Mouse (Mus musculus) kidney, embryonic 15.5 days (tissue): ENCODE data around the gene Krtap29-1. TPM values are rescaled to one million over a fixed set of nuclear protein-coding genes. Genes with fewer than 3 reads are reported as not detected.

ENCODE experiments used
- ATAC-seq: fragments of 200-750 bp; cut with Nextera tagmentation; replicated peaks from 2 replicates; pipeline ENCODE4 v1.8.0; 2017; ENCODE audit warnings: moderate TSS enrichment; ENCODE audit not compliant: low FRiP score
- H3K27ac ChIP-seq: fragments of 300-500 bp; sonication (generic); 2 replicates; pipeline ENCODE4 v1.5.1; 2015; ENCODE audit warnings: mild to moderate bottlenecking, inconsistent platforms
- H3K27me3 ChIP-seq: fragments of 300-500 bp; sonication (generic); 2 replicates; pipeline ENCODE4 v1.6.1; 2015; ENCODE audit warnings: inconsistent platforms
- H3K36me3 ChIP-seq: fragments of 300-500 bp; sonication (generic); 2 replicates; pipeline ENCODE4 v1.6.1; 2015; ENCODE audit warnings: inconsistent platforms
- H3K4me1 ChIP-seq: fragments of 300-500 bp; sonication (generic); 2 replicates; pipeline ENCODE4 v1.6.1; 2015; ENCODE audit warnings: inconsistent platforms
- H3K4me2 ChIP-seq: fragments of 300-500 bp; sonication (generic); 2 replicates; pipeline ENCODE4 v1.6.1; 2015; ENCODE audit warnings: moderate library complexity, mild to moderate bottlenecking, inconsistent platforms
- H3K4me3 ChIP-seq: fragments of 300-500 bp; sonication (generic); replicated peaks from 2 replicates; pipeline ENCODE4 v1.5.1; 2015; ENCODE audit warnings: mild to moderate bottlenecking, inconsistent platforms
- H3K9ac ChIP-seq: fragments of 300-500 bp; sonication (generic); 2 replicates; pipeline ENCODE4 v1.6.1; 2015; ENCODE audit warnings: mild to moderate bottlenecking, inconsistent platforms
- H3K9me3 ChIP-seq: fragments of 300-500 bp; sonication (generic); replicated peaks from 2 replicates; pipeline ENCODE4 v1.6.1; 2016; ENCODE audit warnings: inconsistent platforms
- WGBS: fragments of 180-500 bp; shearing (Covaris S2); methylation state at CpG from one replicate; pipeline ENCODE4 v1.1.7; 2015; ENCODE audit warnings: mixed read lengths; 5-methylcytosine and 5-hydroxymethylcytosine counted together
- polyA plus RNA-seq: library from polyadenylated mRNA; unstranded; fragments of >200 nt; fragmentation: Nextera tagmentation; extraction: Ambion mirVana; gene quantifications from 2 replicates; pipeline ENCODE4 v1.2.1, GENCODE M21; 2015

Krtap29-1 gene
- polyA plus RNA-seq, 1 experiment from 2014 or later, result not detected

- 11% methylated on average over 26 of the region's 26 CpGs for WGBS
- H3K27ac ChIP-seq, result no peak within 1 kb of the TSS
- H3K9me3 ChIP-seq, result no peaks in the 10 kb centered on the region
- H3K4me1 ChIP-seq, result peaks cover 7% of the 10 kb centered on the region; the same call in 1 of the 2 replicates
- H3K9ac ChIP-seq, result no peak within 1 kb of the TSS
- H3K36me3 ChIP-seq, result no peaks in the 10 kb centered on the region
- no peak for ATAC-seq
- H3K4me2 ChIP-seq, result peak within 1 kb of the TSS; percentile 41
- H3K27me3 ChIP-seq, result peaks cover 21% of the 10 kb centered on the region
- 0 out of 2 replicates have a peak within 1 kb of the TSS, but pooled peaks have one; percentile 7 for H3K4me3 ChIP-seq
Observed at GRCm38 (mm10) chr11:99993620-99994383, 14.9 kb upstream of the Krtap29-1 start, which contains the start of gene Krtap17-1. Gene Krtap17-1 (minus strand): TSS chr11:99993994.

DNA sequence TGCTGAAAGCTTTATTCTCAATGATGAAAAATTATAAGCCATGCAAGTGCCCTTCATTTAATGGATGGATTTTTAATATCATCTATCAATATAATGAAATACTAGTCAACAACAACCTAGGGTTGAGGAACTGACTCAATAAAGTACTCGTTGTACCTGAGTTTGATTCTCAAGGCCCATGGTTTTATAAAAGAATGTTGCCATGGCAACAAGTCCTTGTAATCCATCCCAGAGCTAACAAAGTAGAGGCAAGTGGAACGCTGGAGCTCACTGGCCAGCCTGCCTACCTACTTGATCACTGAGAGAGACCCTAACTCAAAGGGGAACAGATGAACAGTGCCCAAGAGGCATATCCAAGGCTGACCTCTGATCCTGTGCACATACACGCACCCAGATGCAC is 11.7 kb upstream of the Krtap29-1 start:
- H3K4me3 ChIP-seq, result no peak overlapping the region
- no peaks in the 10 kb centered on the region for H3K9me3 ChIP-seq
- WGBS, result 87% methylated on average over 3 of the region's 3 CpGs
- no peak overlapping the region for H3K4me2 ChIP-seq
- no peak overlapping the region for H3K27ac ChIP-seq
- peaks cover 21% of the 10 kb centered on the region for H3K27me3 ChIP-seq
- H3K4me1 ChIP-seq, result peaks cover 7% of the 10 kb centered on the region; the same call in 1 of the 2 replicates
- no peak overlapping the region for H3K9ac ChIP-seq
- ATAC-seq, result no peak
- H3K36me3 ChIP-seq, result no peaks in the 10 kb centered on the region

DNA sequence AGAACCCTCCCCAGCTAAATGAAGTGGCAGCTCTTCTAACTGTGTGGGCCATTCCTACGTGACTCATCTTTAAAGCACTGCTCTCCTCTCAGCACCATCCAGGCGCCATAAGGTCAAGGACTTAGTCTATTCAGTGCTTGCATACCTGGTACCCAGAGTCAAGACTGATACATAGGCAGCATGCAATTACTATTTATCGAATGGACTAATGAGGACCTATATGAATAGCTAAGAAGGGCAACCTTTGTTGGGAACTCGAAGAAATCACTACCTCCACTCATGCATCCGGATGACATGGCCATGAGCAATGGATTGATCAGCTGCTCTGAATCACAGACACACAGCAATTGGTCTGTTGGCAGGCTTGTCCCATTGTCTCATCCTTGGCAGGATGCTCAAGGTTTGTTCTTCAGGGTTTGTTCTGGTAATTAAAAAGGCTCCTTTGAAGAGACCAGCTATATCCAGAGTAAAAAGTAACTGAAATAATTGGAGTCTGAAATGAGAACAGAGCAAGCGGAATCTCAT is 11.1 kb upstream of the Krtap29-1 start:
- H3K9ac ChIP-seq, result no peak overlapping the region
- WGBS, result 83% methylated on average over 6 of the region's 6 CpGs
- ATAC-seq, result no peak
- H3K4me3 ChIP-seq, result no peak overlapping the region
- no peaks in the 10 kb centered on the region for H3K36me3 ChIP-seq
- peaks cover 7% of the 10 kb centered on the region; the same call in 1 of the 2 replicates for H3K4me1 ChIP-seq
- H3K4me2 ChIP-seq, result no peak overlapping the region
- H3K9me3 ChIP-seq, result no peaks in the 10 kb centered on the region
- H3K27ac ChIP-seq, result no peak overlapping the region
- peaks cover 22% of the 10 kb centered on the region for H3K27me3 ChIP-seq

- H3K4me3 ChIP-seq, result no peak overlapping the region
- H3K9me3 ChIP-seq, result no peaks in the 10 kb centered on the region
- peaks cover 15% of the 10 kb centered on the region for H3K27me3 ChIP-seq
- no peak overlapping the region for H3K4me2 ChIP-seq
- no peak overlapping the region for H3K27ac ChIP-seq
- H3K4me1 ChIP-seq, result peaks cover 3% of the 10 kb centered on the region; the same call in 1 of the 2 replicates
- H3K36me3 ChIP-seq, result no peaks in the 10 kb centered on the region
- WGBS, result 88% methylated on average over 3 of the region's 3 CpGs
- no peak overlapping the region for H3K9ac ChIP-seq
- ATAC-seq, result no peak
Observed at GRCm38 (mm10) chr11:99988530-99988929, 9.7 kb upstream of the Krtap29-1 start.

GRCm38 (mm10) chr11:99986180-99986647 is 7.4 kb upstream of the Krtap29-1 start, which contains the start of gene Krtap16-1:
Gene Krtap16-1 (minus strand): TSS chr11:99986597.
- Histone ChIP-seq H3K9ac (no peak within 1 kb of the TSS), H3K9me3 (no peaks in the 10 kb centered on the region), H3K27ac (no peak within 1 kb of the TSS), H3K4me1 (no peaks in the 10 kb centered on the region), H3K36me3 (no peaks in the 10 kb centered on the region), H3K4me3 (no peak within 1 kb of the TSS), H3K27me3 (0 out of 2 replicates have a peak, but pooled peaks cover 5% of the 10 kb centered on the region), H3K4me2 (no peak within 1 kb of the TSS)
- WGBS, result 62% methylated on average over 8 of the region's 8 CpGs
- no peak for ATAC-seq

DNA sequence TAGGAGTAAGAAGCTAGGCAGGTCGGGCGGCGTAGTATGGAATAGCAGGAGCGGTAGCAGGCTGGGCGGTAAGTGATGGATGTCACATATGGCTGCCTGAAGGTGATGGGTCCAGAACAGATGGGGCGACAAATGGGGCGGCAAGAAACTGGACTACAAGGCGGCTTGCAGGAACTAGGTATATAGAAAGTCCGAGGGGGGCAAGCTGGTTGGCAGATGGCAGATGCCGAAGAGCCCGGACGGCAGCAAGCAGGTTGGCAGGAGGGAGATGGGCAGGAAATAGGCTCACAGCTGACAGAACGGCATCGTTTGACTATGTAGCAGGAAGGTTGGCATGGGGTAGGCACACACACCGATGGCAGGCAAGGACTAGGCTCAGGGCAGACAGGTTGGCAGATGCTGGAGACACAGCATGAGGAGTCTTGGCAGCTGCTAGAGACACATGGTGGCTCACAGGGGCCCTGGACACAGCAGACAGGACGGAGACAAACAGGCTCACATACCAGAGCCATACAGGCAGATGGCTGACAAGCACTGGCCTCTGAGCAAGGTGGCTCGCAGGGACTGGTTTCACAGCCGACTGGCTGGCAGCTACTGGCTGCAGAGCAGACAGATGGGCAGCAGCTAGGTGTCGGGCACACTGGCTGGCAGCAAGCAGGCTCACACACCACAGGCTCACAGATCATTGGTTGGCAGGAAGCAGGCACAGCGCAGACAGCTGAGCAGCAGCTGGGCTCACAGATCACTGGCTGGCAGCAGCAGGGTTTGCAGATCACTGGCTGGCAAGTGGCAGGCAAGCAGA is 6.6 kb upstream of the Krtap29-1 start:
- WGBS, result 74% methylated on average over 20 of the region's 20 CpGs
- H3K4me1 ChIP-seq, result no peaks in the 10 kb centered on the region
- no peak overlapping the region for H3K4me3 ChIP-seq
- no peaks in the 10 kb centered on the region for H3K9me3 ChIP-seq
- ATAC-seq, result no peak
- no peak overlapping the region for H3K4me2 ChIP-seq
- no peak overlapping the region for H3K9ac ChIP-seq
- 0 out of 2 replicates have a peak, but pooled peaks cover 5% of the 10 kb centered on the region for H3K27me3 ChIP-seq
- H3K36me3 ChIP-seq, result no peaks in the 10 kb centered on the region
- no peak overlapping the region for H3K27ac ChIP-seq

- no peak overlapping the region for H3K4me2 ChIP-seq
- no peaks in the 10 kb centered on the region for H3K9me3 ChIP-seq
- H3K27me3 ChIP-seq, result 0 out of 2 replicates have a peak, but pooled peaks cover 5% of the 10 kb centered on the region
- H3K9ac ChIP-seq, result no peak overlapping the region
- H3K4me3 ChIP-seq, result no peak overlapping the region
- WGBS, result 86% methylated on average over 1 of the region's 1 CpGs
- no peak for ATAC-seq
- no peaks in the 10 kb centered on the region for H3K36me3 ChIP-seq
- H3K27ac ChIP-seq, result no peak overlapping the region
- no peaks in the 10 kb centered on the region for H3K4me1 ChIP-seq
Observed at GRCm38 (mm10) chr11:99983442-99983841, 4.6 kb upstream of the Krtap29-1 start.

- H3K27me3 ChIP-seq, result 0 out of 2 replicates have a peak, but pooled peaks cover 5% of the 10 kb centered on the region
- 85% methylated on average over 9 of the region's 9 CpGs for WGBS
- no peak overlapping the region for H3K4me3 ChIP-seq
- no peaks in the 10 kb centered on the region for H3K9me3 ChIP-seq
- no peak for ATAC-seq
- no peak overlapping the region for H3K9ac ChIP-seq
- no peaks in the 10 kb centered on the region for H3K4me1 ChIP-seq
- no peak overlapping the region for H3K27ac ChIP-seq
- H3K4me2 ChIP-seq, result no peak overlapping the region
- H3K36me3 ChIP-seq, result no peaks in the 10 kb centered on the region
Observed at GRCm38 (mm10) chr11:99982731-99983130, 3.9 kb upstream of the Krtap29-1 start.

GRCm38 (mm10) chr11:99965961-99966360 is 12.9 kb downstream of the Krtap29-1 start:
- H3K4me1 ChIP-seq, result no peaks in the 10 kb centered on the region
- 50% methylated on average over 2 of the region's 2 CpGs for WGBS
- no peak overlapping the region for H3K27ac ChIP-seq
- no peak overlapping the region for H3K4me2 ChIP-seq
- H3K36me3 ChIP-seq, result no peaks in the 10 kb centered on the region
- ATAC-seq, result no peak
- H3K4me3 ChIP-seq, result no peak overlapping the region
- no peaks in the 10 kb centered on the region for H3K9me3 ChIP-seq
- no peak overlapping the region for H3K9ac ChIP-seq
- no peaks in the 10 kb centered on the region for H3K27me3 ChIP-seq

GRCm38 (mm10) chr11:99964213-99964612 is 14.6 kb downstream of the Krtap29-1 start:
- Histone ChIP-seq H3K9me3 (no peaks in the 10 kb centered on the region), H3K4me1 (no peaks in the 10 kb centered on the region), H3K4me3 (no peak overlapping the region), H3K4me2 (no peak overlapping the region), H3K36me3 (no peaks in the 10 kb centered on the region), H3K27ac (no peak overlapping the region), H3K9ac (no peak overlapping the region), H3K27me3 (no peaks in the 10 kb centered on the region)
- WGBS, result 33% methylated on average over 6 of the region's 6 CpGs
- ATAC-seq, result no peak

DNA sequence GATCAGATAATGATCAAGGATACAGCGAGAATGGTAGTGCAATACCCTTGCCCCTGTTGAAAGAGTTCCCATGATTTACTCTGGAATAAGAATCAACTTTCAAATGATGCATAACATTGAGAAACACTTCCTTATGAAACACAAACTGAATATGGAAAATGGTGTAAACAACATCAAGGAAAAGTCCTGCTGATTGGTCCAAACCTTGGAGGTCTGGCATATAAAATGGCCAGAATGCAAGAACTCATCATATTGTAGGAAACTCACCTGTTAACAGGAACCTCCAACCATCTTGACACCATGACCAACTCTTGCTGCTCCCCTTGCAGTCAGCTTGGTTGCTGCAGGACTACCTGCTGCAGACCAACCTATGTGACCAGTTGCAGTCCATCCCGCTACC is 30.7 kb downstream of the Krtap29-1 start, which contains the start of gene Krtap9-5:
Gene Krtap9-5 (plus strand): TSS at position 301 of the 400 bp plus-strand sequence.
- Histone ChIP-seq H3K4me1 (no peaks in the 10 kb centered on the region), H3K4me3 (no peak within 1 kb of the TSS), H3K4me2 (no peak within 1 kb of the TSS), H3K27ac (no peak within 1 kb of the TSS), H3K36me3 (no peaks in the 10 kb centered on the region), H3K9ac (no peak within 1 kb of the TSS), H3K27me3 (no peaks in the 10 kb centered on the region), H3K9me3 (no peaks in the 10 kb centered on the region)
- 89% methylated on average over 2 of the region's 2 CpGs for WGBS
- ATAC-seq, result no peak
